Mouse (Mus musculus): ENCODE results near the gene Zdhhc6.
A peak's percentile ranks its signal among the peaks of the same experiment; 100 is the strongest.

Gene Zdhhc6

DNA sequence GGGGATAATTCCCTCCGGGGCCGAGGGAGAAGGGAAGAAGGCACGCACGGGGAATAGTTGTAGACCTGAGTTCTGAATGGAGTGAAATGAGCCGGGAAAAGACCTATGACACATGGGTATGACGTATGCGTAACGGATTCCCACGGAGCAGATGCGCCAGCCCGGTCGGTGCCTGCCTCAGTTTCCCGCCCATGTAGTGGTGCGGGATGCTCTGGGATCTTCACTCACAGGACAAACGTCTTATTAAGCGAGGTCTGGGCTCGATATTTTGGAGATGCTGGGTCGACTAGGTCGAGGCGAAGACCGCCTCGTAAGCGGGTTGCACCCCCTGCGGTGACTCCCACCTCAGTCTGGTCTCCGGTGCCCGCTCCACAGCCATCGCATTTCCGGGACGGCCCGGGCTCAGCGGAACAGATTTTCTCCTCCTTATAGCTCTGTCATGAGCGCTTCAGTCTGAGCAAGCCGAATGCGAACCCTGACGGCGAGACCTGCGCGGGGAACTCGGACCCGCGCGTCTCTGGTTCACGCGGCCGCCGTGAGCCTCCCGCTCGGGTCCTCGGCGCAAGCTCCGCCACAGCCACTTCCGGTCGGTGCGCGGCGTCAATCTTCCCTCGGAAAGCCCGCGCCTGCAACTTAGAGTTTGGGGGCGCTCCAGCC is at the start of gene Zdhhc6:
TSS of gene Zdhhc6 (minus strand) at position 581 of the 657 bp plus-strand sequence.
- DNase-seq (ENCODE audit: low spot score in 2 of 2), result peak; percentile 87 to 91

DNA sequence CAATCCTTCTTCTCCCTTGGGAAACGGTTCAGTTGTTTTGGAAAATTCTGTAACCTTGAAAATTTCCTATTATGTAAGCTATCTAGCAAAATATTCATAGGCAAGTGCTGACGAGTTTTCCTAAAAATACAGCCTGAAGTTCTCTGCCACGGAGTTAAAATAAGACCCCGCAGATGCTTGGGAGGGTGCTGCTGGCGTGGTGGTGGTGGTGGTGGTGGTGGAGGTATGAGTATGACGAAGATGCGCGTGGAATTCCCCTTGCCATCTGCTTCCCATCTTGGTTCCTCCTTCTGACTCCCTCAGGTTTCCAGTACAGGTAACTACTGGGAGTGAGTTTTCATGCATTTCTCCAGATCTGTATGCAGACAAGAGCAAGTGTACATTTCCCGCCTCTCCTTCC is 46.8 kb upstream of the Zdhhc6 start:
- peak in 1 of 2 experiments; percentile 36 for DNase-seq (ENCODE audit: low spot score in 2 of 2)

- no peak for DNase-seq (ENCODE audit: low spot score in 2 of 2)
Measured at GRCm38 (mm10) chr19:55350673-55351378, 35.0 kb upstream of the Zdhhc6 start.

- no peak for DNase-seq (ENCODE audit: low spot score in 2 of 2)
Measured at GRCm38 (mm10) chr19:55348187-55348586, 32.4 kb upstream of the Zdhhc6 start.

GRCm38 (mm10) chr19:55343274-55343673 is 27.4 kb upstream of the Zdhhc6 start:
- DNase-seq (ENCODE audit: low spot score in 2 of 2), result no peak

DNA sequence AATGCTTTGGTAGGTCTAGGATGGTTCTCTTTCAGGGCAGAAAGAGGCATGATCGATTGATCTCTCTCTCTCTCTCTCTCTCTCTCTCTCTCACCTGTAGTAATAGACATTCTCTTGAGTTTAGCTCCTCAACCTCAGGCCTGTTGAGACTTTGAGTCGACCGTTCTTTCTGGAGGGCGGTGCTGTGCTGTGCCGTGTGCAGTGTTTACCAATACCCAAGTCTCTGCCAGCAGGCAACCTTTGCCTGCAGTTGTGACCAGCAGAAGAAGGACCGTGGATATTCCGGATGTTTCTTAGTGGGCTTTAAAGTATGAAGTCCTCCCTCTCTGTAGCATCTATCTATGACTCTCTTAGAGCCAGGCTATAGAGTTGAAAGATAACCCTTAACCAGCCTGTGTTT is 26.6 kb upstream of the Zdhhc6 start:
- no peak for DNase-seq (ENCODE audit: low spot score in 2 of 2)

DNA sequence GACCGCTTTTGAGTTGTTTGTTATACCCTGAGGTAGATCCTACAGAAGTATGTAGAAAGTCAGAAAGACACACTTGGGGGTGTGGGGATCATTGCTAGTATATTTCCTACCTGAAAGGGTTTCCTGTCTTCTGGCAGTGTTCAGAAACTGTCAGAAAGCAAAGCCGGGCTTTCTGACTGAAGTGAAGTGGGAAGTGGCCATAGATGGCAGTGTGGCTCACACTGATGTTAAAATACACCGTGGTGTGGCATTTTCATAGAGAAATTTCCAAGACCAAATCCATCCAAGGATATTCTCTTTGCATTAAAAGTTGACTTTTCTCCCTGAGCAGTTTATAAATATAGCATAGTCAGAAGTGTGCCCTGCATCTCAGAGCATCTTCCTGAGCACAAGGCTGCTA is 25.5 kb upstream of the Zdhhc6 start:
- no peak for DNase-seq (ENCODE audit: low spot score in 2 of 2)

GRCm38 (mm10) chr19:55340521-55340920 is 24.7 kb upstream of the Zdhhc6 start:
- DNase-seq (ENCODE audit: low spot score in 2 of 2), result no peak

- DNase-seq (ENCODE audit: low spot score in 2 of 2), result no peak
Measured at GRCm38 (mm10) chr19:55337664-55338063, 21.8 kb upstream of the Zdhhc6 start.

GRCm38 (mm10) chr19:55337066-55337465 is 21.2 kb upstream of the Zdhhc6 start:
- no peak for DNase-seq (ENCODE audit: low spot score in 2 of 2)

DNA sequence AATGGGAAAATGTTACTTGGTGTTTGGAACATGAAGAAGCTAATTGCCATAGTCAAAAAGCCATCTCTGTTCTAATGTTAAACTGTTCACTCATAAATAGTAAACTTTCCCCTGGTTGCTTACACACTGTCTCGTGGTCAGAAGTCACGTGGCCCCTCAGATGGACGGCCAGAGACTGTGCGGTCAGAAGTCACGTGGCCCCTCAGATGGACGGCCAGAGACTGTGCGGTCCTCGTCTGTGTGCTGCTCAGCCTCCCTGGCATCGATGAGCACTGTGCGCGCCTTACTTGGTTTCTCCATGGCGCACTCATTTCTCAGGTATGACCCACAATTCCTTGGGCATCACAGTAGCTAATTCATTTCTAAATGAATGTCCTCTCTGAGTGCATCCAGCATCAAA is 20.6 kb upstream of the Zdhhc6 start:
- DNase-seq (ENCODE audit: low spot score in 2 of 2), result no peak

- DNase-seq (ENCODE audit: low spot score in 2 of 2), result no peak
Measured at GRCm38 (mm10) chr19:55335881-55336280, 20.0 kb upstream of the Zdhhc6 start.

- peak; percentile 77 to 79 for DNase-seq (ENCODE audit: low spot score in 2 of 2)
Measured at GRCm38 (mm10) chr19:55332641-55333268, 16.9 kb upstream of the Zdhhc6 start.

GRCm38 (mm10) chr19:55331776-55332175 is 15.9 kb upstream of the Zdhhc6 start:
- DNase-seq (ENCODE audit: low spot score in 2 of 2), result no peak

GRCm38 (mm10) chr19:55327510-55327909 is 11.7 kb upstream of the Zdhhc6 start:
- DNase-seq (ENCODE audit: low spot score in 2 of 2), result no peak

- DNase-seq (ENCODE audit: low spot score in 2 of 2), result no peak
Measured at GRCm38 (mm10) chr19:55322604-55323003, 6.8 kb upstream of the Zdhhc6 start.

GRCm38 (mm10) chr19:55319521-55319920 is 3.7 kb upstream of the Zdhhc6 start:
- DNase-seq (ENCODE audit: low spot score in 2 of 2), result no peak

- DNase-seq (ENCODE audit: low spot score in 2 of 2), result no peak
Measured at GRCm38 (mm10) chr19:55319036-55319435, 3.2 kb upstream of the Zdhhc6 start.

- DNase-seq (ENCODE audit: low spot score in 2 of 2), result no peak
Measured at GRCm38 (mm10) chr19:55316901-55317300, 1.1 kb upstream of the Zdhhc6 start.

- peak; percentile 92 to 94 for DNase-seq (ENCODE audit: low spot score in 2 of 2)
Measured at GRCm38 (mm10) chr19:55316109-55316714, 380 bp upstream of the Zdhhc6 start, which contains the start of gene Vti1a. Gene Vti1a (plus strand): TSS chr19:55316295.

DNA sequence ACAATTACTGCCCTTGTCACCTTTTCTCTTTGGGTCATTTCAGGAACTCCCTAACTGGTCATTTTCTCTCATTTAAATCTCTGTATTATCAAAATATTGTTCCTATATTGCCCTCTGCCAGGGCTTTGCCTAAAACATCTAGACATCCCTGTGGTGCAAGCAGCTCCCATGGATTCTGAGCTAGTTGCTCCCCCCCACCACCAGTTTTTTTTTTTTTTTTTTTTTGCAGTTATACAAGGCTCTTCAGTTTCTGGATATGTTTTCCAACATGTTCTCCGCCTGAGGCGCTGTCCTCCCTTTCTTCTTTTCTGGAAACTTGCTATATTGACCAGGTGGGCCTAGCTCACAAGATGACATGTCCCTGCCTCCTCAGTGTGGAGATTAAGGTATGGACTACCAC is 2.2 kb downstream of the Zdhhc6 start:
- no peak for DNase-seq (ENCODE audit: low spot score in 2 of 2)

- DNase-seq (ENCODE audit: low spot score in 2 of 2), result no peak
Measured at GRCm38 (mm10) chr19:55311874-55312273, 4.0 kb downstream of the Zdhhc6 start.

All from right cerebral cortex, postnatal 10 days (tissue).